Mouse (Mus musculus) adrenal gland, postnatal 25 days (tissue): ENCODE results near the gene A630023A22Rik. TPM values are rescaled to one million over a fixed set of nuclear protein-coding genes. Genes with fewer than 3 reads are reported as not detected.

Experiments
- DNase-seq: peaks from one replicate; pipeline ENCODE4 v3.0.0; 2021; ENCODE audit warnings: mixed read lengths
- long read RNA-seq: library from polyadenylated mRNA; stranded (forward); transcript quantifications from one replicate; pipeline ENCODE4 v2.0.0, GENCODE M21; 2021
- total RNA-seq: library from RNA; stranded (reverse); gene quantifications from 2 replicates; pipeline ENCODE4 v1.2.3, GENCODE M21; 2021

The A630023A22Rik gene
- not detected in 2 replicates for total RNA-seq
- long read RNA-seq: 0 reads

- no peak for DNase-seq
Observed at GRCm38 (mm10) chr14:34102601-34103000, at the start of gene A630023A22Rik. Gene A630023A22Rik (minus strand): TSS chr14:34102754.

GRCm38 (mm10) chr14:34152342-34152741 is 49.8 kb upstream of the A630023A22Rik start, which contains the start of gene Npy4r:
Gene Npy4r (minus strand): TSS chr14:34152489.
- peak; percentile 72 for DNase-seq

GRCm38 (mm10) chr14:34142915-34143314 is 40.4 kb upstream of the A630023A22Rik start:
- DNase-seq: no peak

- no peak for DNase-seq
Observed at GRCm38 (mm10) chr14:34142316-34142715, 39.8 kb upstream of the A630023A22Rik start.

- no peak for DNase-seq
Observed at GRCm38 (mm10) chr14:34139671-34140664, 37.4 kb upstream of the A630023A22Rik start.

- DNase-seq: no peak
Observed at GRCm38 (mm10) chr14:34135391-34135790, 32.8 kb upstream of the A630023A22Rik start.

DNA sequence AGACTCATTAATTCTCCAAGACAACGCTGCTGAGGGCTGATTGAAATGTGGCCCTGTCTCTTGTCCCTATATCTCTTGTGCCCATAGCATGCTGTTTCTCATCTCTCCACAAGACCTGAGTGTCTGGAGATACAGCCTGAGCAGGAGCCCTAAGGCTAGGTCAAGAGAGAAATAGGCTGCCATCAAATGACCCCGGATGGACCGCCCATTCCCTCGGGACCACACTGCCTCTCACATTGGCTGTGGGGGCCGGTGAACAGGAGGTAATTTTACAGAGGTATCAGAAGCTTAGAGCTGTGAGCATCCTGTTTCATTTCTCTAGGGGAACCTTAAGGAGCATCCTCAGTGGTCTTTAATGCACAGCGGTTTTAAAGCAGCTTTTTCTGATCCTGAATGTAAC is 28.7 kb upstream of the A630023A22Rik start:
- no peak for DNase-seq

DNA sequence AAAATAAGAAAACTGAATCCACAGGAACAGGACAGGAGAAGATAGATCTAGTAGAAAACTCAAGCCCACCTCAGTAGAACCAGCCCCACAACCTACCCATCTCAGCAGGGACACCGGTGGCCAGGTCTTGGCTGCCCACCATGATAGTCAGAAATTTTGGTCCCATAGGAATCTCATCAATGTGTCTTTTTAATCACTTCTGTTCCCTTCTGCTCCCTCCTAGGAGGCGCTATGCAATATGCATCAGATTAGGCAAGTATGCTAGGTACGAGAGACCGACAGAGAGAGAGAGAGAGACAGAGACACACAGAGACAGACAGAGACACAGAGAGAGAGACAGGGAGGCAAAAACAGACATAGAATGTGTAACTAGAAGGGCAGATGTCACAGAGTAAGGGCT is 19.1 kb upstream of the A630023A22Rik start:
- no peak for DNase-seq

GRCm38 (mm10) chr14:34120923-34121351 is 18.4 kb upstream of the A630023A22Rik start:
- no peak for DNase-seq

DNA sequence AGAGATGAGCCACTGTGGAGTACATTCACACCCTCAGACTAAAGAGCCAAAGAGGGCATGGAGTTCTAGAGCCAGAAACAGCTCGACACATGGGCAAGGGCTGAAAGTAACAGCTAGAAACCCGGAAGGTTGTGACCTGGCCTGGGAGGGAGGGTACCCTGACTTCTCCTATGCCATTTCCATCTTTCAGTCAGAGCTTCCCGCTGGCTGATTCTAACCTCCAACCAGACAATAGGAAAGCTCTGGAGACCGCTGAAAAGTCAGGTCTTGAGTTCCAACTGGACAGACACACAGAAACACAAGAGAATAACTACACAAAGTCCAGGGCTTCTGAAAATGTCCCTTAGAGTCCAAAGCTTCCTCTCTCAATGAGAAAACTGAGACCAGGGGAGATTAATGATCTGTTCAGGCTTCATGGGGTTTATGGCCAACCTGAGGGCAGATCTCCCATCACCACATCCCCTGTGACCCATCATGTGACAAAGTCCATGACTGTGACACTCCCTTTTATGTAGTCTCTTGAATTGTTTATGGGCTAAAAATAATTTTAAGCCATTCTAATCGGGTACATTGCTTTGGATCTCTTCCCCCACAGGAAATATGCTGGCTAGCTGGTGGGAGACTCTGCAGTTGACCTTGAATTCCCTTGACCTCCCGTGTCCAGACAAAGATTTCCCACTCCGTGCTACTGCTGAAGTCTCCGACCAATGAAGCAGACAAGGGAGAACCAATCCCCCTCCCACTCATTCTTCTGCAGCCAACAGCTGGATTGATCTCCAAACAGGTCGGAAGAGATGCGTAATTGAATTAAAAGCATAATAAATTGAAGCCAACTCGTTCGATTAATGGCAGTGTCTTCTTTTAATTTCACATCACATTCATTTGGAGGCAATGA is 17.7 kb upstream of the A630023A22Rik start:
- DNase-seq: no peak

DNA sequence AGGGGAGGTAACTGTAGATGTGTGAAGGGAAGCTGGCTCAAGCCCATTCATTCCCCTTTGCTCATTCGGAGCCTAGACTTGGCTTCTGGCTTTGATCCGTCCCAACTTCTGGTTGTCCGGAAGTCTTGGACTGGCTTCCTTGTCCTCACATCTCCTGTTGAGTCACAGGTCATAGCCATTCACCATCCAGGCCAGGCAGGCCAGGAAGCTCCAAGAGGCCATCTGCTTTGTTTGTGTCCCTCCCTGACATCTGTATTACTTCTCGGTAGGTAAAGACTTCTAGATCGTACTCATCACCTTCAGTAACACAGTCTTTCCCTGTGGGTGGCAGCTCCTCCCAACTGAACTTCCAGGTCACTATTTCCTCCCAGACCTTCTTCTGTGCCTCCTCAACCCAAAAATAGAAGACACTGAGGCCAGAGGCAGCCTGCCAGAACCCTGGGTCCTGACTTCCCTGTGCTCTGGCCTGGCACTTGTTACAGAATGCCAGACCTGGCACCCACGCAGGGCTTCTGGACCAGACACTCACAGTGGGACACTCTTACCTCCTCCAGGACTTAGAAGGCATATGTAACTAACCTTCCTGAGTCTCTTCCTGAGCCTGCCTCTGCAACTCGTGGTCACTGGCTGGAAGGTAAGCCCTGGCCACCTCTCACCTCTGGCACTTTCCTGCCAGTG is 16.6 kb upstream of the A630023A22Rik start:
- DNase-seq: peak; percentile 13

GRCm38 (mm10) chr14:34114311-34114710 is 11.8 kb upstream of the A630023A22Rik start:
- DNase-seq: no peak

DNA sequence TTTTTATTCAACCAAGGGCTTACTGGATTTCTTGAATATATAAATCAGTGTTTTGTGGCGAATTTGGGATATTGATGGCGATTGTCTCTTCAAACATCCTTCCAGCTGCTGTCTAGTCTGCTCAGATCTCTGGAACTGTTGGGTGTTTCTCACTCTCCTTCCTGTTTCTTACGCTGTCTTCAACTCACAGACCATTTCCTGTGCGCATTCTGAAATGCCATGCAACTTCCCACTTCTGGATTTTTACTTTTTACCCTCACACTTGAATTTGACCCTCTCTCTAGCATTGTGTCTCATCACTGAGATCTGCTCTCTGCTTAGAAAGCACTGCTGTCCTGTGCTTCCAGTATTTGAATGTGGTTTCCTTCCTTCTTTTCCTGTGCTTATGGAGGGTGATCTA is 5.0 kb upstream of the A630023A22Rik start:
- DNase-seq: no peak

DNA sequence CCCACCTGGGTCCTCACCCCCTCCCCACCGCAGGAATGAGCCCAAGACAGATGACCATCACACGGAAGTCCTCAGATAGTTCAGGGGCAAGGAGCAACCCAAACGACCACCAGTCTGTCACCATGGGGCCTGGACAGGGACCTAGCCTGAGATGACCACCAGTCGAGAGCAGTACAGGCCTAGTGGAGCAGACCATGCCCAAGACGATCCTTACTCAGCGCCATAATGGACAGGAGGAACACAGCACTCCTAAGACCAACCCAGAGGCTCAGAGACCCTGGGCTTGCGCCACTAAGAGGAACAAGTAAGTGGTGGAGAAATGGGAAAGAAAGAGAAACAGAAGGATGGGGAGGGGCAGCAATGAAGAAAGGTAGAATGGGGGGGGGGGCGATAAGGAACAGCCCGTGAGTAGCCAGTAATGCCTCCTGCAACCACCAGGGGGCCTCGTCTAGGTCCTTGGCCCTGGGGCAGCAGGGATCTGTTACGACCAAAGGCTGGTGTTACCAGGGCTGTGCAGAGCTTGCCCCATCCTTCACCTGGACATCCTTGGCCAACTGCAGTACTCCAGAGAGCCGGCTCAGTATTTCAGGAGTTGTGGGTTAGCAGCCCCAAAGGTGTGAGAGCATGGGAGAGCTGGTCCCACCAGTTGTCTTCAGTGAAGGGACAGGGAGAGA is 4.0 kb upstream of the A630023A22Rik start:
- peak; percentile 65 for DNase-seq

DNA sequence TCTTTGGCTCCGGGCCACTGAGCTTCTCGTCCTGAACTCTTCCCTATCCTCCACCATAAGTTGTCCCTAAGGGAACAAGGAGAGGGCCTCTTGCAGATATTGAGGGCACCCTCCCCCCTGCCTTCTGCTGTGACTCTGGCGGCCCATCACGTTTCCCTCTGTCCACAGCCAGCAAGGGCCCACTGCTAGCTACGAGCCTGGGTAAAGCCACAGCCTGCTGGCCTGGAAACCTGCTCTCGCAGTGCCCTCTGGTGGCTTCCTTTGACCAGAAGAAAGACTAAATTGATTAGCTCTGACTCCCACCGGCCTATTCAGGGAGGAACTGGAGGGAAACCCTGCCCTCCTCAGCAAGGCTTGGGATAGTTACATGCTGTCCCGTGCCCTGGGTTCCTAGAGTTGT is 2.3 kb upstream of the A630023A22Rik start:
- DNase-seq: peak; percentile 71

DNA sequence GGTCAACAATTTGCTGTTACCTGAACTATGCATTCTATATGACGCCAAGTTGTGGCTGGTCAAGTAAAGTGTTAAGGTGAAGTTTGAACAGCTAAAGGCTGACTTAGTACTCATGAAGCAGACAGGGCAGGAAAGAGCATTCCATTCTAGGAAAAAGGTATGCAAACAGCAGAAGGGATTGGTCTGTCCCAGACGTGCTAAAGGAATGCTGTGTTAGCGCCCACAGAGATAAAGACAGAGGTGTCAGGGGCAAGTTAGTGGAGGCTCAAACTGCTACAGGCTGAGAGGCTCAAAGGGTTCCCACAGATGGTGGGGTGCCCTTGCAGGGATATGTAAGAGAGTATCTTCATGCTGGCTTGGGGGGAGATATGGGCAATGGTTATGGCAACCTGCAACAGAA is 1.3 kb upstream of the A630023A22Rik start:
- DNase-seq: no peak

DNA sequence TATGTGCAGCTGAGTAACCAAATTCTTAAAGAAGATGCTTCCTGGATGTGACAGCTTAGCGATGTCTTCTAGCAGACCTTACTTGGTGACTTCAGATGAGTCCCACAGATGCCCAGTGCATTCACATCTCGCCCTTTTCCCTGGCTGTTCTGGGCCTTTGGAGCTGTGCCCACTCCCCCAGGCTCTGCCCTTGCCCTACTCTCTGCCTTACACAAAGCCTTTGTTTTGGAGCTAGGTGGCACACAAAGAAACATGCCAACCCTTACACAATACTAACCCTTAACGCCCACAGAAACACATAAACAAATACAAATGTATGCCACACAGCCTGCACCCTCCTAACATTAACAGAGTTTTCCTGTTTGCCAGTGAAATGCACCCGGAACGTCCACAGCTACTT is 6.4 kb downstream of the A630023A22Rik start:
- DNase-seq: no peak

DNA sequence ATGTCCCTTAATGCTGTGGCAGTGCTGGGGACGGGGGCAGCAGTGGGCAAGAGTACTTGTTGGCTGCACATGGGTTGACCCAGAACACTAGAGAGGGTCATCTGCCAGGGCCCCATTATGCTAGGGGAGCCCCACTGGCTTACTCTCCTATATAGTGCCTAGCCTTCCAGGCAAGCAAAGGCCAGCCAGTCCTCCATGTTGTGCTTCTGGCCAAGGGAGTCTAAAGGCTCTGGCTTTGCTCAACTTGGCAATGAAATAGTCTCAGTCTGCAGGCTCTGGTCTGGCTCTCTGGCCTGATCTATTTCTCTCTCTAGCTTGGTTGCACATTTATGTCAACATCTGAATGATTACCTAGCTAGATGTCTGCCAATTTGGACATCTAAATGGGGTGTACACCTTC is 9.7 kb downstream of the A630023A22Rik start:
- DNase-seq: no peak

GRCm38 (mm10) chr14:34091475-34091874 is 11.1 kb downstream of the A630023A22Rik start:
- DNase-seq: no peak

DNA sequence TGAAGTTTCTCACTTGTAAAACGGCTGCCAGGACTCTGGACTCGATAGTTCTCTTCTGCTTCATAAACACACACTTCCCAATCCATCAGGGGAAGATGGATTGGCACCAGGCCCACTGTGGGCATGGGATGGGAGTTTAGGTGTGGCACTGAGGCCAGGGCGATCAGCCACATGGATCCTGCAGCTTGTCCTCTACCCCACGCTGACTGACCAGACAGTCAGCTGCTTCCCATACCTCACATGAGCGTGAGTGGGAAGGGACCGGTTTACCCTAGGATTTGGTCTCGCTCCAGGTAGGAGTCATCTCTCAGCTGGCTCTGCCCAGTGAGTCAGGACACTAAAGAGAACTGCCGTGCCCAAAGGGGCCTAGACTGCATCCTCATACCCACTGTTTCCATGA is 12.8 kb downstream of the A630023A22Rik start:
- DNase-seq: no peak

DNA sequence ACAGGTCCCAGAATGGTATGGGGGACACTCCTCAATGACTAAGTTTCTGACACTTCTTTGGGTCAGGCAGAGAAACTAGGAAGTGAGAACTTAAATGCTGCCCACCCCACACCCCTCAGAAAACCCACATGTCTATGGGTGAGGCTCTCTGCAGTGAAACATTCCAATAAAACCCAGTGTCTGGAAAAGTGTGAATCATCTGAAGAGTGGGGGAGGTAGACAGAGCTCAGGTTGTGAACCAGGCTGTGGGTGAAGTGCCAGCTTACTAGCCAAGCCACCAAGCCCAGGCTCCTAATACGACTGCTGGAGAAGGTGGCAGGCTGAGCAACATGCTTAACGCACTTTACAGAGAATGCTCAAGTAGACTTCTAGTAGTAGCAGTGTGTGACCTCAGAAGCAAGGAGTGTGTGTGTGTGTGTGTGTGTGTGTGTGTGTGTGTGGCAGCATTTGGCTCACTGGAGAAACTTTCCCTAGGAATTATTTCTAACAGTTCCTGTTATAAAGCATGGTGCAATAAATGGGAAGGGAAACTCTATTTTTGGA is 14.6 kb downstream of the A630023A22Rik start:
- no peak for DNase-seq
